Mouse (Mus musculus) CH12.LX (cell line): Measurements from ENCODE around the gene Ubxn2a. TPM values are rescaled to one million over a fixed set of nuclear protein-coding genes. Genes with fewer than 3 reads are reported as not detected.

Experiments used
- DNase-seq: peaks from one replicate; pipeline ENCODE4 v3.0.0-alpha.2; 2013; ENCODE audit errors: extremely low read depth
- H3K27ac ChIP-seq: 2 replicates; pipeline ENCODE4 v1.5.1; 2012; ENCODE audit warnings: low read depth, mild to moderate bottlenecking, control low read depth, moderate library complexity; ENCODE audit not compliant: insufficient read depth
- H3K27me3 ChIP-seq: replicated peaks from 2 replicates; pipeline ENCODE3; 2012; ENCODE audit warnings: inconsistent platforms
- H3K36me3 ChIP-seq, 2 experiments: replicated peaks in 1 of 2; 2 replicates each; pipeline versions ENCODE3 to v1.6.1; 2012; ENCODE audit warnings: inconsistent platforms in 1 of 2, low read length in 1 of 2, mild to moderate bottlenecking in 1 of 2, mixed read lengths in 1 of 2, moderate library complexity in 1 of 2; ENCODE audit not compliant: control insufficient read depth in 1 of 2, insufficient read depth in 1 of 2
- H3K4me1 ChIP-seq, 2 experiments: 2 replicates each; pipeline ENCODE4 v1.6.1; 2012; ENCODE audit warnings: inconsistent platforms in 1 of 2, moderate library complexity in 1 of 2; ENCODE audit not compliant: insufficient read depth in 2 of 2, control insufficient read depth in 1 of 2
- H3K4me2 ChIP-seq: 2 replicates; pipeline ENCODE4 v1.6.1; 2012; ENCODE audit warnings: low read depth, mild to moderate bottlenecking, control low read depth; ENCODE audit not compliant: poor library complexity, insufficient read depth, severe bottlenecking
- H3K4me3 ChIP-seq, 3 experiments: fragments of 150-350 bp in 1 of 3; sonication (generic) in 1 of 3; replicated peaks in 1 of 3; 2 replicates each; pipeline versions ENCODE3 to v1.5.1; 2011 to 2012; ENCODE audit warnings: low read depth in 2 of 3, low read length in 2 of 3, mild to moderate bottlenecking in 2 of 3, moderate library complexity in 2 of 3, control low read depth in 1 of 3, improper control_type of control experiment in 1 of 3, inconsistent platforms in 1 of 3, mixed read lengths in 1 of 3; ENCODE audit not compliant: poor library complexity in 1 of 3
- H3K79me2 ChIP-seq: replicated peaks from 2 replicates; pipeline ENCODE4 v1.6.1; 2012; ENCODE audit warnings: mild to moderate bottlenecking, moderate library complexity; ENCODE audit not compliant: control insufficient read depth, poor library complexity, insufficient read depth, severe bottlenecking; ENCODE audit errors: extremely low read depth
- H3K9ac ChIP-seq: 2 replicates; pipeline ENCODE4 v1.6.1; 2012; ENCODE audit warnings: low read depth, mild to moderate bottlenecking, control low read depth, moderate library complexity; ENCODE audit not compliant: insufficient read depth
- H3K9me3 ChIP-seq: replicated peaks from 2 replicates; pipeline ENCODE3; 2012; ENCODE audit warnings: low read length, inconsistent platforms, mixed read lengths
- CHD1 ChIP-seq: IDR thresholded peaks from 2 replicates; pipeline ENCODE4 v1.6.1; 2012; ENCODE audit warnings: low read depth, low read length, improper control_type of control experiment, inconsistent platforms
- CTCF ChIP-seq, 2 experiments: IDR thresholded peaks in 1 of 2; conservative IDR thresholded peaks in 1 of 2; 2 replicates each; pipeline ENCODE4 v1.5.1; 2011 to 2012; ENCODE audit warnings: low read depth in 2 of 2, low read length in 2 of 2, improper control_type of control experiment in 1 of 2, inconsistent platforms in 1 of 2, mild to moderate bottlenecking in 1 of 2, moderate library complexity in 1 of 2
- E2F4 ChIP-seq: IDR thresholded peaks from 2 replicates; pipeline ENCODE4 v1.6.1; 2011; ENCODE audit warnings: low read depth, low read length, improper control_type of control experiment; ENCODE audit not compliant: insufficient replicate concordance
- ELF1 ChIP-seq: IDR thresholded peaks from 2 replicates; pipeline ENCODE4 v1.6.1; 2014; ENCODE audit warnings: low read depth, mild to moderate bottlenecking, inconsistent platforms, low read length, improper control_type of control experiment
- EP300 ChIP-seq: IDR thresholded peaks from 2 replicates; pipeline ENCODE4 v1.6.1; 2011; ENCODE audit warnings: low read length, improper control_type of control experiment
- ETS1 ChIP-seq: conservative IDR thresholded peaks from 2 replicates; pipeline ENCODE4 v1.6.1; 2012; ENCODE audit warnings: low read depth, mild to moderate bottlenecking, inconsistent platforms, low read length, improper control_type of control experiment, moderate library complexity
- GABPA ChIP-seq: IDR thresholded peaks from 2 replicates; pipeline ENCODE4 v1.6.1; 2012; ENCODE audit warnings: low read depth, low read length, improper control_type of control experiment, inconsistent platforms; ENCODE audit not compliant: insufficient replicate concordance
- IRF4 ChIP-seq: IDR thresholded peaks from 2 replicates; pipeline ENCODE4 v1.6.1; 2014; ENCODE audit warnings: low read depth, mild to moderate bottlenecking, inconsistent platforms, low read length, improper control_type of control experiment
- KAT2A ChIP-seq: IDR thresholded peaks from 2 replicates; pipeline ENCODE4 v1.6.1; 2012; ENCODE audit warnings: low read length, improper control_type of control experiment, inconsistent platforms; ENCODE audit not compliant: insufficient replicate concordance
- MAFK ChIP-seq: IDR thresholded peaks from 2 replicates; pipeline ENCODE4 v1.6.1; 2011; ENCODE audit warnings: low read length, improper control_type of control experiment; ENCODE audit not compliant: insufficient replicate concordance
- MAZ ChIP-seq: IDR thresholded peaks from 2 replicates; pipeline ENCODE4 v1.6.1; 2012; ENCODE audit warnings: low read depth, mild to moderate bottlenecking, inconsistent platforms, low read length, improper control_type of control experiment, moderate library complexity
- MEF2A ChIP-seq: IDR thresholded peaks from 2 replicates; pipeline ENCODE4 v1.6.1; 2014; ENCODE audit warnings: low read depth, mild to moderate bottlenecking, inconsistent platforms, low read length, improper control_type of control experiment, borderline replicate concordance
- MXI1 ChIP-seq: IDR thresholded peaks from 2 replicates; pipeline ENCODE4 v1.6.1; 2011; ENCODE audit warnings: mild to moderate bottlenecking, low read depth, low read length, improper control_type of control experiment
- NRF1 ChIP-seq: IDR thresholded peaks from 2 replicates; pipeline ENCODE4 v1.6.1; 2014; ENCODE audit warnings: low read depth, mild to moderate bottlenecking, inconsistent platforms, low read length, improper control_type of control experiment, moderate library complexity
- PAX5 ChIP-seq: IDR thresholded peaks from 2 replicates; pipeline ENCODE4 v1.6.1; 2012; ENCODE audit warnings: low read length, inconsistent platforms, mixed read lengths
- RCOR1 ChIP-seq: conservative IDR thresholded peaks from 2 replicates; pipeline ENCODE4 v1.6.1; 2012; ENCODE audit warnings: low read depth, mild to moderate bottlenecking, inconsistent platforms, low read length, improper control_type of control experiment
- SMC3 ChIP-seq: IDR thresholded peaks from 2 replicates; pipeline ENCODE4 v1.6.1; 2011; ENCODE audit warnings: low read depth, low read length, improper control_type of control experiment
- TCF12 ChIP-seq: IDR thresholded peaks from 2 replicates; pipeline ENCODE4 v1.6.1; 2014; ENCODE audit warnings: low read depth, mild to moderate bottlenecking, inconsistent platforms, low read length, improper control_type of control experiment
- UBTF ChIP-seq: IDR thresholded peaks from 2 replicates; pipeline ENCODE4 v1.6.1; 2012; ENCODE audit warnings: low read depth, mild to moderate bottlenecking, inconsistent platforms, low read length, improper control_type of control experiment, moderate library complexity
- USF1 ChIP-seq: IDR thresholded peaks from 2 replicates; pipeline ENCODE4 v1.6.1; 2014; ENCODE audit warnings: low read depth, mild to moderate bottlenecking, inconsistent platforms, low read length, improper control_type of control experiment
- USF2 ChIP-seq: conservative IDR thresholded peaks from 2 replicates; pipeline ENCODE4 v1.6.1; 2011; ENCODE audit warnings: low read depth, low read length, improper control_type of control experiment
- ZC3H11A ChIP-seq: IDR thresholded peaks from 2 replicates; pipeline ENCODE4 v1.6.1; 2012; ENCODE audit warnings: low read depth, mild to moderate bottlenecking, inconsistent platforms, low read length, improper control_type of control experiment
- ZMIZ1 ChIP-seq: IDR thresholded peaks from 2 replicates; pipeline ENCODE4 v1.6.1; 2012; ENCODE audit warnings: low read depth, mild to moderate bottlenecking, inconsistent platforms, low read length, improper control_type of control experiment
- ZNF384 ChIP-seq: IDR thresholded peaks from 2 replicates; pipeline ENCODE4 v1.6.1; 2012; ENCODE audit warnings: low read depth, low read length, improper control_type of control experiment, inconsistent platforms
- dilution Hi-C: fragments of 300-500 bp; cut with MboI; formaldehyde crosslinking; loops from 2 replicates; pipeline ENCODE4 v1.14.3; 2020; ENCODE audit warnings: low sequenced_read_pairs; ENCODE audit not compliant: extremely low pct_unique_long_range_greater_than_20kb, extremely low pct_ligation_motif_present
- in situ Hi-C: fragments of 300-500 bp; cut with MboI; formaldehyde crosslinking; loops from 3 replicates; pipeline ENCODE4 v1.14.3; 2019; ENCODE audit warnings: low sequenced_read_pairs, low pct_ligation_motif_present, low pct_unique_long_range_greater_than_20kb, mixed read lengths
- polyA plus RNA-seq: library from polyadenylated mRNA; unstranded; fragments of >175 nt; gene quantifications from 2 replicates; pipeline ENCODE4 v1.2.1, GENCODE M21; 2012; ENCODE audit warnings: low read depth; ENCODE audit not compliant: insufficient read length
- total RNA-seq, 2 experiments: library from RNA; depleted of rRNA; stranded (reverse); fragments of 300-350 nt in 1 of 2; fragments of >200 nt in 1 of 2; gene quantifications; 2 replicates each; pipeline ENCODE4 v1.2.3; 2012 to 2014

Ubxn2a gene
- total and polyA plus RNA-seq, 3 experiments: 15.2 to 25.4 (median 23.5) TPM

- Histone ChIP-seq H3K4me3 (no peak overlapping the region), H3K4me1 (peaks cover 0 to 3% of the 10 kb centered on the region in 2 experiments; a peak in 1 of 4 replicates), H3K27me3 (no peaks in the 10 kb centered on the region), H3K9ac (no peak overlapping the region), H3K4me2 (no peak overlapping the region), H3K36me3 (peaks cover 15 to 37% of the 10 kb centered on the region in 2 experiments), H3K79me2 (no peaks in the 10 kb centered on the region), H3K27ac (no peak overlapping the region), H3K9me3 (no peaks in the 10 kb centered on the region)
- in situ Hi-C loops: no loop called here
- TF ChIP-seq CHD1: no peak
- TF ChIP-seq IRF4: no peak
- TF ChIP-seq MEF2A: no peak
- TF ChIP-seq USF1: no peak
- TF ChIP-seq ELF1: no peak
- TF ChIP-seq ZMIZ1: no peak
- no peak for TF ChIP-seq E2F4
- no peak for TF ChIP-seq UBTF
- TF ChIP-seq ETS1: no peak
- TF ChIP-seq MAZ: no peak
- no peak for TF ChIP-seq MXI1
- no peak for TF ChIP-seq CTCF (conservative IDR thresholded peaks at IDR 0.05 in 1 of 2, IDR thresholded peaks at IDR 0.05 in 1 of 2; ENCODE audit: low read depth in 2 of 2, low read length in 2 of 2)
- TF ChIP-seq NRF1: no peak
- no peak for TF ChIP-seq KAT2A
- no peak for TF ChIP-seq ZC3H11A
- TF ChIP-seq TCF12: no peak
- DNase-seq: no peak
- dilution Hi-C loops: no loop called here
Measured at GRCm38 (mm10) chr12:4878296-4878783, 29.2 kb downstream of the Ubxn2a start.

- TF ChIP-seq USF1: no peak
- no peak for TF ChIP-seq KAT2A
- no peak for TF ChIP-seq GABPA
- TF ChIP-seq MEF2A: no peak
- TF ChIP-seq RCOR1: no peak
- TF ChIP-seq EP300: no peak
- no peak for TF ChIP-seq ZMIZ1
- TF ChIP-seq PAX5: no peak
- TF ChIP-seq USF2: no peak
- TF ChIP-seq CHD1: no peak
- no peak for TF ChIP-seq ZNF384
- TF ChIP-seq SMC3: no peak
- no peak for TF ChIP-seq ETS1
- no peak for TF ChIP-seq ZC3H11A
- TF ChIP-seq MAFK: no peak
- H3K27ac ChIP-seq: no peak overlapping the region
- in situ Hi-C loops: no loop called here
- H3K9me3 ChIP-seq: no peaks in the 10 kb centered on the region
- H3K4me3 ChIP-seq: no peak overlapping the region
- dilution Hi-C loops: no loop called here
- H3K79me2 ChIP-seq: no peaks in the 10 kb centered on the region
- no peaks in the 10 kb centered on the region for H3K27me3 ChIP-seq
- peaks cover 3 to 17% of the 10 kb centered on the region in 2 experiments for H3K36me3 ChIP-seq
- no peak overlapping the region for H3K4me2 ChIP-seq
- H3K9ac ChIP-seq: no peak overlapping the region
- H3K4me1 ChIP-seq: peaks cover 0 to 3% of the 10 kb centered on the region in 2 experiments; a peak in 1 of 4 replicates
- DNase-seq: no peak
Measured at GRCm38 (mm10) chr12:4875623-4876022, 31.9 kb downstream of the Ubxn2a start.
